Mouse (Mus musculus) frontal cortex, postnatal 14 days (tissue): Measurements from ENCODE around the gene Cyp4f37.
"Not testable (repeated sequence)": the region's sequence is repeated elsewhere in the genome, so short reads cannot be mapped to it uniquely, and the experiment has no call there.

Experiments
- DNase-seq, 2 experiments: peaks; one replicate each; pipeline ENCODE4 v3.0.0; 2022; ENCODE audit warnings: low spot score in 2 of 2

Cyp4f37 gene

DNA sequence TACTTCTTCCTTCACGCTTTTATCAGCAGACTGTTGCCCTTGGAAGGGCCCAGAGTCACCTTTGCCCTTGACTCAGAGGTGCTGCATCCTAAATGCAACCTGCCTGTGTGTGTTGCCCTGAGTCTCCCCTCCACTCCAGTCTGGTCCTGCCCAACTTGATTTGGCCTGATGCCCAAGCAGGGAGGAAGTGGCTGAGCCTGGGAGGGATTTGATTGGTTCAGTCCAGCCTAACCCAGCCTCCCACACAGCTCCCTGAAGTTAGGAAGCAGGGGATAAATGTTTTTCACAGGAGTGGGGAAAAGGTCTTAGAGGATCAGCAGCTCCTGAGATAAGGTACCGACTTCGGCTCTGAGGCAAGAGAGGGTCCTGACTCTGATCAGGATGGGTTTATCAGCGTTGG, at the start of gene Cyp4f37:
Gene Cyp4f37, plus strand, starts transcription at position 292 of the 400 bp plus-strand sequence.
- DNase-seq = not testable (repeated sequence)

DNA sequence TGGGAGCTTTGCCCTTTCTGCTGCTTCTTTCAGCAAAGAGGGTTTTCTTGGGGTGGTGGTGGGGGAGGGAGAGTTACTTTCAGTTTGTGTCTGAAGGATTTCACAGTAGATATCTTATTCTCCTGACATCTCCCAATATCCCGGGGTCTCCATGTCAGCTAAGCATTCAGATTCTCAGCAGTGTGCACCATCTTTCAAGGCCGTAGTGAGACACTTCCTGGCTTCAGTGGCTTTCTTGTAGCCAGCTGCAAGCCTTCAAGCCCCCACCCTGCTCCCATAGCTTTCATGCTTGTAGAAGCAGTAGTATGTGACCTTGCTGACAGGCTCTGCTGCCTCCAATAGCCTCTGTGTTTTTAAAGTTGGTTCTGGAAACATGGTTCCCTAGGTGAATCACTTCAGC, 47.8 kb upstream of the Cyp4f37 start:
- DNase-seq = not testable (repeated sequence)

- DNase-seq = no peak
Observed at GRCm38 (mm10) chr17:32577496-32578186, 43.5 kb upstream of the Cyp4f37 start.

DNA sequence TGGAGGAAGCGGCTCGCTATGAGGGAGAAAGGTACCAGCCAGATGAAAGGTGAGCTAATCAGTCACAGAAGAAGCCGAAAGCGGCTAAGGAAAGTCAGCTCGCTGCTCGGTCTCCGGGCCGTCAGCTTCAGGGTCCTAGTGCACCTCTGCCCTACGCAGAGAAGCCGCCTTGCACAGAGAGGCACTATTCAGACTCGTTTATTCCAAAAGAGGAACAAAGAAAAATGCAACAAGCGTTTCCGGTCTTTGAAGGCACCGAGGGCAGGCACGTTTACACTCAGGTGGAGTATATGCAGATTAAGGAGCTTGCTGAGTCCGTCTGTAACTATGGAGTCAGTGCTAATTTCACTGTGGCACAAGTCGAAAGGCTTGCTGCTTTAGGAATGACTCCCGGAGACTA, 24.6 kb upstream of the Cyp4f37 start:
- DNase-seq = no peak

GRCm38 (mm10) chr17:32608055-32608454, 13.1 kb upstream of the Cyp4f37 start:
- no peak for DNase-seq

GRCm38 (mm10) chr17:32610231-32610630, 10.9 kb upstream of the Cyp4f37 start:
- not testable (repeated sequence) for DNase-seq

- no peak for DNase-seq
Observed at GRCm38 (mm10) chr17:32610896-32611295, 10.2 kb upstream of the Cyp4f37 start.

DNA sequence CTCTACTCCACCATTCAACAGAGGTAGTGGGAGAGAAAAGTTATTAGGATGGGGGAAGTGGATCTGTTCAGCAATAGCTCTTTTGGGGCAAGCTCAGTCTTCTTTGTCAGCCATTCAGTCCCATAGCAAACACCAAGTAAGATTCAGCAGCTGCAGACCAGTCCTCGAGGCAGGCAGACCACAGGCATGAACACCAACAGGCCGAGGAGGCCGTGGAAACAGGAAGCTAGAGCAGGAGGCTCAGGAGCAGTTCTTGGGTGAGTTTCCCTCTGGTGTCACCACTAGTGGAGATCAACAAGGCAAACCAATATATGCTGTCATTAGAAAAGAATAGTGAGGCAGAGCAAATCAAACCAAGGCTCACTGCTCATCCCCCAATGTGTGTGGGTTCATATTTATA, 8.7 kb upstream of the Cyp4f37 start:
- DNase-seq = no peak

- no peak for DNase-seq
Observed at GRCm38 (mm10) chr17:32617252-32617651, 3.9 kb upstream of the Cyp4f37 start.

DNA sequence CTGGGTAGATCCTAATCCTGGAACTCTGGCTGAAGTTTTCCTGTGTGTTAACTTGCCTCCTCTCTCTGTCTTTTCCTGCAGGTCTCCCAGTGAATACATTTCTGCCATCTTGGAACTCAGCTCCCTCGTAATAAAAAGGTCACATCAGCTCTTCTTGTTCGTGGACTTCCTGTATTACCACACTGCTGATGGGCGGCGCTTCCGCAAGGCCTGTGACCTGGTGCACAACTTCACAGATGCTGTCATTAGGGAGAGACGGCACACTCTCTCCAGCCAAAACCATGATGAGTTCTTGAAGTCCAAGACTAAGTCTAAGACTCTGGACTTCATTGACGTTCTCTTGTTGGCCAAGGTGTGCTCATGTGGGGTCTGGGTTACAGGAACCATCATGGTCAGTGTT, 8.6 kb downstream of the Cyp4f37 start:
- DNase-seq = not testable (repeated sequence)

GRCm38 (mm10) chr17:32631936-32632335, 10.8 kb downstream of the Cyp4f37 start:
- no peak for DNase-seq

- DNase-seq = not testable (repeated sequence)
Observed at GRCm38 (mm10) chr17:32634242-32634971, 13.3 kb downstream of the Cyp4f37 start.

GRCm38 (mm10) chr17:32634972-32635314, 13.8 kb downstream of the Cyp4f37 start:
- peak; percentile 62 to 85 for DNase-seq

DNA sequence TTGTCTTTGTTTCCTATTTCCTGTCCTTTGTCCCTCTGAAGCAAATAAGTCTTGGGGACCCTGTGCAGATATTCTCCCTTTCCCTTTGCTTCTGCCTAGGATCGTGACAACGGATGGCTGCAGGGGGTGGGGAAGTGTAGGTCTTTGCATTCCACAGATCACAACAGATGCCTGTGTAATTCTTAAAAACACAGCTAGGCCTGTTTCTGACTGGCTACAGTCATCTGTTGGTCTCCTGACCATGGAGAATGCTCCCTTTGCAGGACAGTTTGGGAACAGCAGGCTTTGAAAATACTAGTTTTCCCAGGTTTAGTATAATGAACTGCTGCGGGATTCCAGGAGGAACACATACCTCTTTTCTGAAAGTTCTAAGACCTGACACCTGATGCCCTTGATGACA, 15.2 kb downstream of the Cyp4f37 start:
- DNase-seq = no peak

GRCm38 (mm10) chr17:32637151-32637550, 16.0 kb downstream of the Cyp4f37 start:
- no peak for DNase-seq

GRCm38 (mm10) chr17:32646631-32647030, 25.5 kb downstream of the Cyp4f37 start:
- DNase-seq = no peak

DNA sequence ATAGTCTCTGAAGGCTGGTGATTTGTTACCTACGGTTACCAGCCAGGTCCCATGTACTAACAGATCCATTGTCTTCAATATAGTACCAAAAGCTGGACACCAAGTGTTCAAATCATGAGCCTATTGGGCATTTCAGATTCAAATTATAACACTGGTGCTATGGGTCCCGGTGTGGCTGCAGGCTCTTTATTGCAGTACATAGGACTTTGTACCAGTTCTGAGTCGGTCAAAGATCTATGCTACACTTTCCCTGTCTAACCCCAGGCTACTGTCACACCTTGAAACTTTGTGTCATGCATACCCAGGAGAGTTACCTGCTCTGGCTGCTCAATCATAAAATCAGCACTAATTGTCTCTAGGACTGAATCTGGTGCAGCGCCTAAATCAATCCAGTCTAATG, 32.8 kb downstream of the Cyp4f37 start:
- DNase-seq = no peak

GRCm38 (mm10) chr17:32657041-32657440, 35.9 kb downstream of the Cyp4f37 start:
- no peak for DNase-seq

- no peak for DNase-seq
Observed at GRCm38 (mm10) chr17:32658246-32658645, 37.1 kb downstream of the Cyp4f37 start.

DNA sequence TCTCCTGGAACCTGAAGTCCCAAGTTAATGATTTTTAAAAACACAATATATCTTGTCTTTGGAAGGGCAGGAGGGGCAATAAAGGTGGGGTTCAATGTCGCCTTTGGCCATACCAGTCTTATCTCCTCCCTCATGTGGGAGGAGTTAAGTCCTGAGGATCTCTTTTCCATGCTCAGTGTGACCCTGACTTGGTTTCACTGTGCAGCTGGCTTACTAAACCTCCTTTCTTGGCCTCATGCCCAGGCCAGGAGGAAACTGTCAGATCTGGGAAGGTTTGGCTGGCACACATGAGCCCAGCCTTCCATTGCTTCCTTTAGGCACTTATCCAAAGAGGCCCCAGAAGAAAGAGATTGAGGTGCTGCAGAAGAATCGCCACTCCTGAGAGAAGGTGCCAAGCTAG, 37.6 kb downstream of the Cyp4f37 start, which contains the start of gene Cyp4f40:
Gene Cyp4f40, plus strand, starts transcription at position 189 of the 400 bp plus-strand sequence.
- DNase-seq = peak in 1 of 2 experiments; percentile 6

DNA sequence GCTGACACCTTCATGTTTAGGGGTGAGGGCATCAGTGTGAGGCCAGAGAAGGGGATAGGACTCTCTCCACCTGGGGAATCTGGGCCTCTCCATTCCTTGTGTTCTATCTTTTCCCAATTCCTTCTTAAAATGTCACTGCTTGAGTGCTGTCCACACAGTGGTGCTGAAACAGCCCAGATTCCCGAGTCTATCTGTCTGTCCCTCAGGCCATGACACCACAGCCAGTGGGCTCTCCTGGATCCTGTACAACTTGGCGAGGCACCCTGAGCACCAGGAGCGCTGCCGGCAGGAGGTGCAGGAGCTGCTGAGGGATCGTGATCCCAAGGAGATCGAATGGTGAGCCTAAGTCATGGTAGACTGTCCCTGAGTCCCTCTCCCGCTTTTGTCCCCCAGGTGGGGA, 52.9 kb downstream of the Cyp4f37 start:
- no peak for DNase-seq

DNA sequence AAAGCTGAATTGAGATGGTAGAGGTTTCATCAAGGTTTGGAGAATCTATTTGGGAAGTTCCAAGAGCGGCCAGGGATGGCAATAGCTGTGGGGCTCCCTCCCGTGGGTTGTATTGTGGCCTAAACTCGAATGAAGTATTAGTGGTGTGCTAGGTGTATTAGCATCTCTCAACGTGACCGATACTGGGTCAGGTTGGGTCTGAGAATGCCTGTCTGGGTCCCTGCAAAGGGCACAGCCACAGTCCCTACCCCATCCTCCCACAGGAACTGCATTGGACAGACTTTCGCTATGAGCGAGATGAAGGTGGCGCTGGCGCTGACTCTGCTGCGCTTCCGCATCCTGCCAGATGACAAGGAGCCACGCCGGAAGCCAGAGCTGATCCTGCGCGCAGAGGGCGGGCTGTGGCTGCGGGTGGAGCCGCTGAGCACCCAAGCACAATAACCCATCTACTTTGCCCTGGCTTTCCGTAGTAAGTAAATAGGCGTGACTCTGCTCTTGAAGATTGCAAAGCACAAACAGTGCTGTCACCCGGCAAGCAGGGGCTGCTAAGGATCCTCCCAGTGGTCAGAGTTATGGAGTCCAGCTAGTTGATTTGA, 55.0 kb downstream of the Cyp4f37 start:
- no peak for DNase-seq

DNA sequence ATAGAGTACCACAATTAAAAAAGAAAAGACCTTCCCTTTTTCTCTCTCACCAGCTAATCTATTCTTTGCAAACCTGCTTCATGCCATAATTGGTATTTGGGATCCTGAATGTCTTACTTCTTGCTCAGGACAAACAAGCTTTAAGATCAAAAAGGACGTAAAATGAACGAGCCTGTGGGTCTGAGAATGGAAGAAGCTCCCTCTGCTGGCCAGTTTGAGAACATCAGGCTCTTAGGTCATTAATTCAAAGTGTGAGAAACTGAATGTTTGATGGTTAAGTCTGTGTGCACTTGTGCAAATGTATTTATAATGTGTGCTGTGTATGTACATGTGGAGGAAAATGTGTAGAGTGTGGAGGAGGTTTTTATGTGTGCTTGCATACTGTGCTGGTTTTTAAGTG, 59.3 kb downstream of the Cyp4f37 start:
- DNase-seq = peak in 1 of 2 experiments; percentile 41
